Mouse (Mus musculus): Measurements from ENCODE around the gene Glrp1. TPM values are rescaled to one million over a fixed set of nuclear protein-coding genes. Genes with fewer than 3 reads are reported as not detected.

Glrp1 gene
- polyA plus RNA-seq, 1 experiment: 0.07 TPM

- 0 out of 2 replicates have a peak, but pooled peaks cover 3% of the 10 kb centered on the region for H3K4me1 ChIP-seq (ENCODE audit: control insufficient read depth, insufficient read depth, low read length)
- no peak for TF ChIP-seq CTCF (IDR thresholded peaks at IDR 0.05; ENCODE audit: borderline replicate concordance, insufficient read depth, low read depth, low read length)
- TF ChIP-seq POLR2A (IDR thresholded peaks at IDR 0.05; ENCODE audit: borderline replicate concordance, insufficient read depth, low read length): no peak
- no peak overlapping the region for H3K4me3 ChIP-seq (replicated peaks; ENCODE audit: insufficient read depth, low read depth, low read length)
- H3K27ac ChIP-seq (ENCODE audit: insufficient read depth, low read length): no peak overlapping the region
- no peaks in the 10 kb centered on the region; the same call in 1 of the 2 replicates for H3K27me3 ChIP-seq (ENCODE audit: control insufficient read depth, insufficient read depth, low read length)
- DNase-seq: peak in 1 of 2 experiments; percentile 17
- 12% methylated on average over 3 of the region's 3 CpGs for WGBS
Measured at GRCm38 (mm10) chr1:88539823-88540222, 30.0 kb upstream of the Glrp1 start.

GRCm38 (mm10) chr1:88539256-88539655 lies 29.4 kb upstream of the Glrp1 start:
- H3K4me3 ChIP-seq (replicated peaks; ENCODE audit: insufficient read depth, low read depth, low read length): no peak overlapping the region
- H3K27me3 ChIP-seq (ENCODE audit: control insufficient read depth, insufficient read depth, low read length): no peaks in the 10 kb centered on the region; the same call in 1 of the 2 replicates
- no peak for DNase-seq
- H3K4me1 ChIP-seq (ENCODE audit: control insufficient read depth, insufficient read depth, low read length): 0 out of 2 replicates have a peak, but pooled peaks cover 3% of the 10 kb centered on the region
- TF ChIP-seq CTCF (IDR thresholded peaks at IDR 0.05; ENCODE audit: borderline replicate concordance, insufficient read depth, low read depth, low read length) (no peak), POLR2A (IDR thresholded peaks at IDR 0.05; ENCODE audit: borderline replicate concordance, insufficient read depth, low read length) (no peak)
- H3K27ac ChIP-seq (ENCODE audit: insufficient read depth, low read length): no peak overlapping the region
- WGBS: 14% methylated on average over 7 of the region's 7 CpGs

GRCm38 (mm10) chr1:88536308-88536707 lies 26.4 kb upstream of the Glrp1 start:
- Histone ChIP-seq H3K4me1 (ENCODE audit: control insufficient read depth, insufficient read depth, low read length) (0 out of 2 replicates have a peak, but pooled peaks cover 3% of the 10 kb centered on the region), H3K4me3 (replicated peaks; ENCODE audit: insufficient read depth, low read depth, low read length) (no peak overlapping the region), H3K27me3 (ENCODE audit: control insufficient read depth, insufficient read depth, low read length) (no peaks in the 10 kb centered on the region; the same call in 1 of the 2 replicates), H3K27ac (ENCODE audit: insufficient read depth, low read length) (no peak overlapping the region)
- WGBS: 93% methylated on average over 1 of the region's 1 CpGs
- TF ChIP-seq CTCF (IDR thresholded peaks at IDR 0.05; ENCODE audit: borderline replicate concordance, insufficient read depth, low read depth, low read length) (no peak), POLR2A (IDR thresholded peaks at IDR 0.05; ENCODE audit: borderline replicate concordance, insufficient read depth, low read length) (no peak)
- no peak for DNase-seq

GRCm38 (mm10) chr1:88534091-88534490 lies 24.2 kb upstream of the Glrp1 start:
- DNase-seq: no peak
- 77% methylated on average over 5 of the region's 5 CpGs for WGBS
- Histone ChIP-seq H3K27ac (ENCODE audit: insufficient read depth, low read length) (no peak overlapping the region), H3K27me3 (ENCODE audit: control insufficient read depth, insufficient read depth, low read length) (no peaks in the 10 kb centered on the region; the same call in 1 of the 2 replicates), H3K4me3 (replicated peaks; ENCODE audit: insufficient read depth, low read depth, low read length) (no peak overlapping the region), H3K4me1 (ENCODE audit: control insufficient read depth, insufficient read depth, low read length) (0 out of 2 replicates have a peak, but pooled peaks cover 1% of the 10 kb centered on the region)
- TF ChIP-seq CTCF (IDR thresholded peaks at IDR 0.05; ENCODE audit: borderline replicate concordance, insufficient read depth, low read depth, low read length): no peak
- no peak for TF ChIP-seq POLR2A (IDR thresholded peaks at IDR 0.05; ENCODE audit: borderline replicate concordance, insufficient read depth, low read length)

- DNase-seq: no peak
- no peaks in the 10 kb centered on the region; the same call in 1 of the 2 replicates for H3K27me3 ChIP-seq (ENCODE audit: control insufficient read depth, insufficient read depth, low read length)
- H3K27ac ChIP-seq (ENCODE audit: insufficient read depth, low read length): no peak overlapping the region
- 33% methylated on average over 6 of the region's 6 CpGs for WGBS
- TF ChIP-seq POLR2A (IDR thresholded peaks at IDR 0.05; ENCODE audit: borderline replicate concordance, insufficient read depth, low read length) (no peak), CTCF (IDR thresholded peaks at IDR 0.05; ENCODE audit: borderline replicate concordance, insufficient read depth, low read depth, low read length) (no peak)
- H3K4me1 ChIP-seq (ENCODE audit: control insufficient read depth, insufficient read depth, low read length): no peaks in the 10 kb centered on the region
- H3K4me3 ChIP-seq (replicated peaks; ENCODE audit: insufficient read depth, low read depth, low read length): no peak overlapping the region
Measured at GRCm38 (mm10) chr1:88526161-88526560, 16.3 kb upstream of the Glrp1 start.

- no peak for TF ChIP-seq CTCF (IDR thresholded peaks at IDR 0.05; ENCODE audit: borderline replicate concordance, insufficient read depth, low read depth, low read length)
- TF ChIP-seq POLR2A (IDR thresholded peaks at IDR 0.05; ENCODE audit: borderline replicate concordance, insufficient read depth, low read length): no peak
- WGBS: 40% methylated on average over 3 of the region's 3 CpGs
Measured at GRCm38 (mm10) chr1:88525622-88526021, 15.8 kb upstream of the Glrp1 start.

GRCm38 (mm10) chr1:88521170-88521747 lies 11.4 kb upstream of the Glrp1 start:
- Histone ChIP-seq H3K27ac (ENCODE audit: insufficient read depth, low read length) (no peak overlapping the region), H3K4me3 (replicated peaks; ENCODE audit: insufficient read depth, low read depth, low read length) (no peak overlapping the region), H3K27me3 (ENCODE audit: control insufficient read depth, insufficient read depth, low read length) (no peaks in the 10 kb centered on the region; the same call in 1 of the 2 replicates), H3K4me1 (ENCODE audit: control insufficient read depth, insufficient read depth, low read length) (no peaks in the 10 kb centered on the region)
- WGBS: 65% methylated on average over 11 of the region's 11 CpGs
- no peak for DNase-seq
- no peak for TF ChIP-seq CTCF (IDR thresholded peaks at IDR 0.05; ENCODE audit: borderline replicate concordance, insufficient read depth, low read depth, low read length)
- TF ChIP-seq POLR2A (IDR thresholded peaks at IDR 0.05; ENCODE audit: borderline replicate concordance, insufficient read depth, low read length): no peak

More at GRCm38 (mm10) chr1:88525622-88526021, 15.8 kb upstream of the Glrp1 start:
- H3K27ac ChIP-seq (ENCODE audit: insufficient read depth, low read length): no peak overlapping the region
- no peak overlapping the region for H3K4me3 ChIP-seq (replicated peaks; ENCODE audit: insufficient read depth, low read depth, low read length)
- no peak for DNase-seq
- no peaks in the 10 kb centered on the region; the same call in 1 of the 2 replicates for H3K27me3 ChIP-seq (ENCODE audit: control insufficient read depth, insufficient read depth, low read length)
- H3K4me1 ChIP-seq (ENCODE audit: control insufficient read depth, insufficient read depth, low read length): no peaks in the 10 kb centered on the region

- no peaks in the 10 kb centered on the region for H3K27me3 ChIP-seq (ENCODE audit: control insufficient read depth, insufficient read depth, low read length)
- 83% methylated on average over 5 of the region's 5 CpGs for WGBS
- H3K27ac ChIP-seq (ENCODE audit: insufficient read depth, low read length): no peak overlapping the region
- H3K4me3 ChIP-seq (replicated peaks; ENCODE audit: insufficient read depth, low read depth, low read length): no peak overlapping the region
- H3K4me1 ChIP-seq (ENCODE audit: control insufficient read depth, insufficient read depth, low read length): no peaks in the 10 kb centered on the region
- no peak for TF ChIP-seq POLR2A (IDR thresholded peaks at IDR 0.05; ENCODE audit: borderline replicate concordance, insufficient read depth, low read length)
- TF ChIP-seq CTCF (IDR thresholded peaks at IDR 0.05; ENCODE audit: borderline replicate concordance, insufficient read depth, low read depth, low read length): no peak
- no peak for DNase-seq
Measured at GRCm38 (mm10) chr1:88513613-88514012, 3.7 kb upstream of the Glrp1 start.

Measured in cerebellum, adult 2 months (tissue).